Mouse (Mus musculus) cortical plate, adult 2 months (tissue): ENCODE results near the gene Ddost.

ENCODE experiments used
- CTCF ChIP-seq: fragments of 200-500 bp; IDR thresholded peaks from 2 replicates; pipeline ENCODE4 v1.5.1; 2011; ENCODE audit warnings: mild to moderate bottlenecking, control low read depth, low read length; ENCODE audit not compliant: insufficient read depth; ENCODE audit errors: extremely low read depth
- POLR2A ChIP-seq: fragments of 200-500 bp; IDR thresholded peaks from 2 replicates; pipeline ENCODE4 v1.6.1; 2011; ENCODE audit warnings: mild to moderate bottlenecking, low read length, control low read depth; ENCODE audit not compliant: insufficient read depth; ENCODE audit errors: extremely low read depth

DNA sequence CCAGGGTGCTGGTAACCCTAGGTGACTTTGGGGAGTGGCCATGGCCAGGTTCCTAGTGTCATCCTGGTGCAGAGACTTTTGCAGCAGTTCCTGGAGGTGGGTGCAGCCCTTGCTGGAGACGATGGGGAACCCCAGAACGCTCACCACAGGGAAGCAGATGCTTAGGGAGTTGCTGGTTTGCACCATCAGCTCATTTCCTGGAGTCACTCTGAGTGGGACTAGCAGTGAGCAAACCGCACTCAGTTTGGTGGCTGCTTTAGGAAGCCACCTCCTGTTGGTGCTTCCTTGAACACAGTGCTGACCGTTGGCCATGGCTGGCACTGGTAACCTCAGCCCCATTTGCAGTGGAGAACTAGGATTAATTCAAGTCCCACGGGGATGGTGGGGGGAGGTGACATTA is 45.0 kb upstream of the Ddost start:
- TF ChIP-seq CTCF (no peak), POLR2A (no peak)
